Mouse (Mus musculus) small intestine, adult 2 months (tissue): ENCODE results near the gene Defb10. TPM values are rescaled to one million over a fixed set of nuclear protein-coding genes. Genes with fewer than 3 reads are reported as not detected.
"Not testable (repeated sequence)": the region's sequence is repeated elsewhere in the genome, so short reads cannot be mapped to it uniquely, and the experiment has no call there.

ENCODE experiments used
- H3K27ac ChIP-seq: fragments of 200-500 bp; 2 replicates; pipeline ENCODE4 v1.5.1; 2012; ENCODE audit warnings: low read depth, low read length, control low read depth, inconsistent platforms; ENCODE audit not compliant: insufficient read depth
- H3K27me3 ChIP-seq: fragments of 200-500 bp; 2 replicates; pipeline ENCODE4 v1.6.1; 2012; ENCODE audit warnings: mild to moderate bottlenecking, moderate library complexity, low read length, inconsistent platforms; ENCODE audit not compliant: control insufficient read depth, insufficient read depth
- H3K36me3 ChIP-seq: fragments of 200-500 bp; 2 replicates; pipeline ENCODE4 v1.6.1; 2012; ENCODE audit warnings: mild to moderate bottlenecking, low read length, control low read depth, inconsistent platforms; ENCODE audit not compliant: control insufficient read depth, insufficient read depth
- H3K4me1 ChIP-seq: fragments of 200-500 bp; 2 replicates; pipeline ENCODE4 v1.6.1; 2012; ENCODE audit warnings: low read length, inconsistent platforms, mixed read lengths; ENCODE audit not compliant: control insufficient read depth, insufficient read depth, insufficient read length
- H3K4me3 ChIP-seq: fragments of 200-500 bp; 2 replicates; pipeline ENCODE4 v1.5.1; 2012; ENCODE audit warnings: low read depth, mild to moderate bottlenecking, control low read depth, inconsistent platforms, low read length, moderate library complexity
- WGBS: fragments of 180-500 bp; shearing (Covaris S2); methylation state at CpG from one replicate; pipeline ENCODE4 v1.1.7; 2018; 5-methylcytosine and 5-hydroxymethylcytosine counted together
- polyA plus RNA-seq: library from polyadenylated mRNA; depleted of rRNA; stranded (reverse); fragments of >200 nt; gene quantifications from 2 replicates; pipeline ENCODE4 v1.2.3, GENCODE M21; 2012; rRNA removed

Gene Defb10
- polyA plus RNA-seq, result not detected in 2 replicates

GRCm38 (mm10) chr8:21858586-21858985 lies at the start of gene Defb10:
Defb10 (plus strand) TSS chr8:21858901.
- not testable (repeated sequence) for H3K27me3 ChIP-seq, H3K4me3 ChIP-seq, H3K4me1 ChIP-seq, H3K27ac ChIP-seq, H3K36me3 ChIP-seq
- WGBS, result 41% methylated on average over 1 of the region's 1 CpGs

GRCm38 (mm10) chr8:21885321-21885720 lies 26.6 kb downstream of the Defb10 start, which contains the start of gene Defb9:
Defb9 (minus strand) TSS chr8:21885421.
- not testable (repeated sequence) for H3K27ac ChIP-seq, H3K36me3 ChIP-seq, H3K27me3 ChIP-seq, H3K4me3 ChIP-seq, H3K4me1 ChIP-seq

GRCm38 (mm10) chr8:21906290-21906689 lies 47.6 kb downstream of the Defb10 start, which contains the start of gene Defb11:
Defb11 (minus strand) TSS chr8:21906412.
- not testable (repeated sequence) for H3K27me3 ChIP-seq, H3K36me3 ChIP-seq, H3K27ac ChIP-seq, H3K4me3 ChIP-seq, H3K4me1 ChIP-seq

Other genes with a start within 250 kb of the Defb10 start
- 5.5 and 27.3 TPM in 2 replicates for gene Defa26, start 240.7 kb upstream of the Defb10 start, polyA plus RNA-seq
- gene Defa17, start 203.1 kb upstream of the Defb10 start, polyA plus RNA-seq, result 25.4 and 113 TPM in 2 replicates
- gene Defa34, start 193.1 kb upstream of the Defb10 start, polyA plus RNA-seq, result 3.2 TPM in 1 of 2 replicates, not detected in the other
- gene AY761184, start 155.3 kb upstream of the Defb10 start, polyA plus RNA-seq, result 271 and 1,244 TPM in 2 replicates
- 1,324 and 5,253 TPM in 2 replicates for gene Defa24, start 124.4 kb upstream of the Defb10 start, polyA plus RNA-seq
- not detected in 2 replicates for gene Defb50, start 35.4 kb upstream of the Defb10 start, polyA plus RNA-seq
- gene Defb2, start 19.0 kb upstream of the Defb10 start, polyA plus RNA-seq, result not detected in 2 replicates
- not detected in 2 replicates for gene Defb9, start 26.5 kb downstream of the Defb10 start, polyA plus RNA-seq
- not detected in 2 replicates for gene Defb11, start 47.5 kb downstream of the Defb10 start, polyA plus RNA-seq
- not detected in 2 replicates for gene Defb15, start 73.8 kb downstream of the Defb10 start, polyA plus RNA-seq
- not detected in 2 replicates for gene Defb35, start 79.5 kb downstream of the Defb10 start, polyA plus RNA-seq
- not detected in 2 replicates for gene Defb13, start 87.9 kb downstream of the Defb10 start, polyA plus RNA-seq
- not detected in 2 replicates for gene Fam90a1a, start 99.8 kb downstream of the Defb10 start, polyA plus RNA-seq
- not detected in 2 replicates for gene Ccdc70, start 110.9 kb downstream of the Defb10 start, polyA plus RNA-seq
- 5.5 and 5.7 TPM in 2 replicates for gene Atp7b, start 201.4 kb downstream of the Defb10 start, polyA plus RNA-seq
- gene Alg11, start 201.8 kb downstream of the Defb10 start, polyA plus RNA-seq, result 0.95 and 1.3 TPM in 2 replicates